Comparison of ENCODE assay signal across 19 mouse cellular contexts in genomic region chr9:96859027-96859426, GRCm38 (mm10).
"Had no signal": no experiment of that assay in that cellular context is flagged by ENCODE, and none has a peak within 500 bp of the region (broad histone marks: within the 10 kb centered on the region; RNA-seq: fewer than 3 reads in every experiment).

No protein-coding gene starts in this region.

- H3K36me3 ChIP-seq: kidney, embryonic 15.5 days; limb, embryonic 12.5 days; limb, embryonic 15.5 days; stomach, embryonic 15.5 days had no signal

- H3K4me3 ChIP-seq: kidney, embryonic 15.5 days; left cerebral cortex, adult 2 months; limb, embryonic 12.5 days; limb, embryonic 15.5 days; stomach, embryonic 15.5 days had no signal

- H3K9me3 ChIP-seq: kidney, embryonic 15.5 days; limb, embryonic 12.5 days; limb, embryonic 15.5 days; stomach, embryonic 15.5 days had no signal

- H3K4me2 ChIP-seq: kidney, embryonic 15.5 days; limb, embryonic 12.5 days; limb, embryonic 15.5 days; liver, embryonic 11.5 days; lung, embryonic 14.5 days; stomach, embryonic 15.5 days had no signal

- H3K27me3 ChIP-seq: kidney, embryonic 15.5 days; limb, embryonic 12.5 days; limb, embryonic 15.5 days; stomach, embryonic 15.5 days had no signal

- DNase-seq: kidney, adult 2 months; kidney, postnatal 10 days; kidney, postnatal 36 days; layer of hippocampus, postnatal 36 days; liver, postnatal 0 days; lung, embryonic 14.5 days; midbrain, embryonic 14.5 days; right cerebral cortex, postnatal 25 days; spleen, adult 18-20 months; thymus, postnatal 25 days had no signal

- H3K9ac ChIP-seq: kidney, embryonic 15.5 days; limb, embryonic 12.5 days; limb, embryonic 15.5 days; liver, embryonic 14.5 days; liver, postnatal 0 days; lung, embryonic 14.5 days; stomach, embryonic 15.5 days had no signal

- ATAC-seq: liver, postnatal 0 days; lung, postnatal 0 days had no signal

- H3K27ac ChIP-seq: kidney, embryonic 15.5 days; left cerebral cortex, adult 2 months; limb, embryonic 12.5 days; limb, embryonic 15.5 days; liver, embryonic 14.5 days; macrophage; stomach, embryonic 15.5 days had no signal
